Mouse (Mus musculus): ENCODE measurements around the gene Hoxa1.

DNA sequence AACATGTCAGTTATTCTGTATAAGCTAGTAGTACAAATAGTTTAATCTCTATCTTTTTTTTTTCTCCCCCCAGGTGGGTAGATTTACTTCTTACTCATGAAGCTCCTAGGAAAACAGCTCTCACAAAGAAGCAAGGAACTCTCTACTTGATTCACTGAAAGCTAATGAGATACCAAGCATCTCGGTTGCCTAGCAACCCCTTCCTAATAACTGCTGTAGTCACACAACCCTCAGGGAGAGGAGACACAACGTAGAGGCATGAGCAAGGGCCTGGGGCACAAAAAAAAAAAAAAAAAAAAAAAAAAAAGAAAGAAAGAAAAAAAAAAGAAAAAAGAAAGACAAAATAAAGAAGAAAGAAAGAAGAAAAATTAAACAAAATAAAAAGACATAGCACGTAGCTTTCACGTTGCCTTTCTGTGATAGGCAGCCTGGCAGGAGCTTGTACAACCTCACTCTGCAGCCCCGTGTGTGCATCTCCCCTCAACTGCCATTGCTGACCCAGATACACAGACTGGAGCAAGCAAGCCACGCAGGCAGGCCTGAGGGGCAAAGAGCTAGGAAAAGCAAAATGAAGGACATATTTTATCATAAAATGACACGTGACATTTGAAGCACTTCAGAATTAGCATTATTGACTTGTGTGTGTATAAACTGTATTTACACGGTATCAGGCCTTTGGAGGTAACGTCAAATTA lies 20.1 kb downstream of the Hoxa1 start:
- no peak for TF ChIP-seq CTCF (IDR thresholded peaks at IDR 0.05; ENCODE audit: insufficient read depth, low read depth, low read length)
- no peak for TF ChIP-seq POLR2A (IDR thresholded peaks at IDR 0.05; ENCODE audit: insufficient read depth, low read depth, low read length)
